Mouse (Mus musculus) kidney, postnatal 0 days (tissue): Measurements from ENCODE around the gene Krtap19-9b. TPM values are rescaled to one million over a fixed set of nuclear protein-coding genes. Genes with fewer than 3 reads are reported as not detected.

Experiments used
- ATAC-seq: fragments of 200-750 bp; cut with Nextera tagmentation; replicated peaks from 2 replicates; pipeline ENCODE4 v1.8.0; 2017; ENCODE audit warnings: low read depth, moderate number of reproducible peaks, moderate TSS enrichment, moderate library complexity; ENCODE audit not compliant: low FRiP score
- DNase-seq: peaks from one replicate; pipeline ENCODE4 v3.0.0-alpha.2; 2016; ENCODE audit warnings: low spot score
- H3K27ac ChIP-seq: fragments of 300-500 bp; sonication (generic); 2 replicates; pipeline ENCODE4 v1.5.1; 2014; ENCODE audit warnings: mild to moderate bottlenecking
- H3K27me3 ChIP-seq: fragments of 300-500 bp; sonication (generic); 2 replicates; pipeline ENCODE4 v1.6.1; 2014; ENCODE audit warnings: low read length, mixed read lengths; ENCODE audit not compliant: insufficient read depth
- H3K36me3 ChIP-seq: fragments of 300-500 bp; sonication (generic); 2 replicates; pipeline ENCODE4 v1.6.1; 2014; ENCODE audit warnings: low read length, mixed read lengths; ENCODE audit not compliant: insufficient read depth
- H3K4me1 ChIP-seq: fragments of 300-500 bp; sonication (generic); replicated peaks from 2 replicates; pipeline ENCODE4 v1.6.1; 2014; ENCODE audit warnings: antibody characterized with exemption, low read length, mixed read lengths; ENCODE audit not compliant: insufficient read depth
- H3K4me2 ChIP-seq: fragments of 300-500 bp; sonication (generic); 2 replicates; pipeline ENCODE4 v1.6.1; 2014; ENCODE audit warnings: mild to moderate bottlenecking, low read length, moderate library complexity, mixed read lengths
- H3K4me3 ChIP-seq: fragments of 300-500 bp; sonication (generic); replicated peaks from 2 replicates; pipeline ENCODE4 v1.5.1; 2014; ENCODE audit warnings: low read depth, low read length
- H3K9ac ChIP-seq: fragments of 300-500 bp; sonication (generic); 2 replicates; pipeline ENCODE4 v1.6.1; 2014; ENCODE audit warnings: low read depth, low read length
- H3K9me3 ChIP-seq: fragments of 300-500 bp; sonication (generic); replicated peaks from 2 replicates; pipeline ENCODE4 v1.6.1; 2016; ENCODE audit warnings: low read length, inconsistent platforms, mixed read lengths
- CTCF ChIP-seq: IDR thresholded peaks from 2 replicates; pipeline ENCODE4 v1.5.1; 2016; ENCODE audit warnings: antibody characterized with exemption, low read depth, mild to moderate bottlenecking, moderate library complexity
- WGBS: fragments of 180-500 bp; shearing (Covaris S2); extraction: QIAGEN DNeasy Blood & Tissue Kit; methylation state at CpG from one replicate; pipeline ENCODE4 v1.1.7; 2014; 5-methylcytosine and 5-hydroxymethylcytosine counted together
- polyA plus RNA-seq: library from polyadenylated mRNA; unstranded; fragments of >200 nt; fragmentation: Nextera tagmentation; extraction: Ambion mirVana; gene quantifications from 2 replicates; pipeline ENCODE4 v1.2.1, GENCODE M21; 2015

Gene Krtap19-9b
- not detected in 2 replicates for polyA plus RNA-seq

DNA sequence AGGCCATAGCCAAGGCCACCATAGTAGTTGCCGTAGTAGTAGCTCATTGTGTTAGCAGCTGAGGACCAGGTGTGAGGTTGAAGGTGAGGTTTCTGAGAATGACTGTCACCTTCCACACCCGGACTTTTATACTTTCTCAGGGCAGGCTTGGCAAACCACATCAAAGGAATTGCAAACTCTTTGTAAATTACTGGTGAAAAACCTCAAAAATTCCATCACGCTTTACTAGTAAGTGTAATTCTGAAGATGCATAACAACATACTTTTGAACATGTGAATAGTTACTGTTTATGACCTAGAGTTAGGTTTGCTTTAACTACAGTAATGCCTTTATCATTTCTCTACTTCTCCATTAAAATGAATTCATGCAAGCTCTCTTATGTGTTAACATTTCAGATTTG is at the start of gene Krtap19-9b:
TSS of gene Krtap19-9b (minus strand) at position 101 of the 400 bp plus-strand sequence.
- H3K9ac ChIP-seq, result no peak within 1 kb of the TSS
- H3K27me3 ChIP-seq, result no peaks in the 10 kb centered on the region
- no peaks in the 10 kb centered on the region for H3K36me3 ChIP-seq
- ATAC-seq, result no peak
- H3K27ac ChIP-seq, result no peak within 1 kb of the TSS
- no peak for DNase-seq
- no peak within 1 kb of the TSS for H3K4me2 ChIP-seq
- H3K4me3 ChIP-seq, result no peak within 1 kb of the TSS
- H3K9me3 ChIP-seq, result no peaks in the 10 kb centered on the region
- H3K4me1 ChIP-seq, result no peaks in the 10 kb centered on the region
- no peak for TF ChIP-seq CTCF
- 79% methylated on average over 3 of the region's 3 CpGs for WGBS

DNA sequence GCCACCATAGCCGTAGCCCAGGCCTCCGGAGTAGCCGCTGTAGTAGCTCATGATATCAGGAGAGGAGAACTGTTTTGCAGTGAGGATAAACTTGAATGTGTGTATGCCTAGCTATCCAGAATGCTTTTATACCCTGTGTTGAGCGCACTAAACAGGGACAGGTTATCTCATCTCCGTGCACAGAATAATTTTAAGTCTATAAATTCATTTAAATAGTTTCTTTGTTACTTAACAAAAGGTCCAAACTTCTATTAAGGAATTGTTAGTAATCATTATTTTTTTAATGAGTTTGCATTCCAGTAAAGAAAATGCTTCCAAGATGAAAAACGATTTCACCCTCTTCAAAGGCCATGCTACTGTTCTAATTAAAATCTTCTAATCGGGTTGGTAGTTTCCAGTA is 30.7 kb upstream of the Krtap19-9b start, which contains the start of gene Krtap16-3:
TSS of gene Krtap16-3 (minus strand) at position 101 of the 400 bp plus-strand sequence.
- Histone ChIP-seq H3K4me2 (no peak within 1 kb of the TSS), H3K9ac (no peak within 1 kb of the TSS), H3K4me1 (no peaks in the 10 kb centered on the region), H3K36me3 (no peaks in the 10 kb centered on the region), H3K9me3 (no peaks in the 10 kb centered on the region), H3K27ac (no peak within 1 kb of the TSS), H3K27me3 (no peaks in the 10 kb centered on the region), H3K4me3 (no peak within 1 kb of the TSS)
- TF ChIP-seq CTCF, result no peak
- ATAC-seq (no peak), DNase-seq (no peak)
- 87% methylated on average over 7 of the region's 7 CpGs for WGBS

DNA sequence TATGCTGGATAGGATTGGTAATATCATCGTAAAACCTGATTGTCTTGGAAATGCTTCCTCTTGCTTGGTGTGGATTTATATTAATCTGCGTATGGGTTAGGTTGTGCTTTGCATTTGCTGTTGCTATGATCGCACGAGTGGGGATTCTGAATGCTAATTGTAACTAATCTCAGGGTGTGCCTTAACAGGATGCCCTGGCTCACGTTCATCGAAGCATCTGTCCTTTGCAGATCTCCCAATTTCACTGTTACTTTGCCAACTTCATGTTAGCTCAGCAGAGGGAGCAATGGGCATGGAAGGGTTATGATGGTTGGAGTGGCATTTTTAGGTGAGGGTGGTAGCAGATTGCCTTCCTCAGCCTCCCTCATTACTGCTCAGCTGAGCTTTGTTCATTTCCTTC is 9.0 kb upstream of the Krtap19-9b start:
- Histone ChIP-seq H3K9me3 (no peaks in the 10 kb centered on the region), H3K27ac (no peak overlapping the region), H3K36me3 (no peaks in the 10 kb centered on the region), H3K9ac (no peak overlapping the region), H3K4me1 (no peaks in the 10 kb centered on the region), H3K4me3 (no peak overlapping the region), H3K27me3 (no peaks in the 10 kb centered on the region), H3K4me2 (no peak overlapping the region)
- no peak for ATAC-seq
- no peak for DNase-seq
- WGBS, result 84% methylated on average over 6 of the region's 6 CpGs
- no peak for TF ChIP-seq CTCF

DNA sequence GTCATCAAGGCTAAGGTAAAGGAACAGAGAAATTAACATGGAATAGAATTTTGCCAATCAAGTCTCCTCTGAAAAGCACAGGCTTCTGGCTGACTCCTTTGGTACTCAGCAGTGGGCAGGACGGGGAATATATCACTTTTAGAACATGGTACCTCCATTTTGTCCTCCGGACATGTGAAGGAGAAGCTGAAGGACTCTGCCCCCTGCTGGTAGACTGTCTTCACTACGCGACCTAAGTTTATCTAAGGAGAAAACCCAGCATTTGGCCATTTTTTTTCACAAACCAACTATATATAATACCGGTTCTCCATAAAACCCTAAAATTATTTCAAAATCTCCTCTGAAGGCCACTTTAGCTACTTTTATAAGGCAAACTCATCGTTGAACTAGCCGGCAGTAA is 6.2 kb upstream of the Krtap19-9b start:
- peak; percentile 53 for TF ChIP-seq CTCF
- H3K9ac ChIP-seq, result no peak overlapping the region
- DNase-seq, result peak; percentile 15
- no peaks in the 10 kb centered on the region for H3K4me1 ChIP-seq
- no peak overlapping the region for H3K4me3 ChIP-seq
- no peak for ATAC-seq
- H3K27me3 ChIP-seq, result no peaks in the 10 kb centered on the region
- no peaks in the 10 kb centered on the region for H3K9me3 ChIP-seq
- H3K27ac ChIP-seq, result no peak overlapping the region
- 68% methylated on average over 7 of the region's 7 CpGs for WGBS
- H3K36me3 ChIP-seq, result no peaks in the 10 kb centered on the region
- no peak overlapping the region for H3K4me2 ChIP-seq

DNA sequence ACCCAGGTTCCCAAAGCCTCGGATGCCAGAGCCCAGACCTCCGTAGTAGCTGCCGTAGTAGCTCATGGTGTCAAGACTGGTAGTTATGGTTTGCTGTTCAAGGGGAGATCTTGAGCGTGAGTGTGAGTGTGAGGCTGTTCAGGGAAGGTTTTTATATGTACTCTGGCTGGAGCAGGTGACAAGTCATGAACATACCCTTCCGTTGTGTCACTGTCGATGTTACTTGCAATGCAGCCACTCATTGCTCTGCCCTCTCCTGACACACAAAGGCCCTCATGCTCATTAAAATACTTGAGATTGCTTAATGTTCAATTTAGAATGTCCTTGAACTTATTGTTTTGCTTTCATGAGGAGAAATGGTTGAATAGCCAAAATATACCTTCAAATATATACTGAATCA is 35.7 kb downstream of the Krtap19-9b start, which contains the start of gene Krtap19-5:
TSS of gene Krtap19-5 (minus strand) at position 101 of the 400 bp plus-strand sequence.
- Histone ChIP-seq H3K9me3 (no peaks in the 10 kb centered on the region), H3K4me3 (no peak within 1 kb of the TSS), H3K27ac (no peak within 1 kb of the TSS), H3K4me1 (no peaks in the 10 kb centered on the region), H3K4me2 (no peak within 1 kb of the TSS), H3K36me3 (no peaks in the 10 kb centered on the region), H3K9ac (no peak within 1 kb of the TSS), H3K27me3 (no peaks in the 10 kb centered on the region)
- no peak for TF ChIP-seq CTCF
- ATAC-seq (no peak), DNase-seq (no peak)
- 93% methylated on average over 6 of the region's 6 CpGs for WGBS

DNA sequence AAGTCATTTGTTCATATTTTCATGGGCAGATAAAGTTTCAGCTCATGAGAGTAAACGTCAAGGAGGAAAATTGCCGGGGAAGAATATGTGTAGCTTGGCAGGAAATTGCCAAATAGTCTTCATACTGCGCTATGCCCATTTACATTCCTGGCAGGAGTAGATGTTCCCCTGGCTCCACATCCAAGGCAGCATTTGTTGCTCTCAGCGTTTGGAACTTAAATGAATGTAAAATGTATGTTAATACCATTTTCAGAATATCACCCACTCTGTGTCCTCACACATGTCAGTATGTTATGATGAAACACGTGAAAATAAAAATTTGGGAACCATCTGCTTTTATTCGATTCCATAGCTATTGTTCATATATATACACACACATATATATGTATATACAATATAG is 45.2 kb downstream of the Krtap19-9b start:
- DNase-seq (no peak), ATAC-seq (no peak)
- no peaks in the 10 kb centered on the region for H3K9me3 ChIP-seq
- no peaks in the 10 kb centered on the region for H3K27me3 ChIP-seq
- H3K4me3 ChIP-seq, result no peak overlapping the region
- 84% methylated on average over 6 of the region's 6 CpGs for WGBS
- no peak for TF ChIP-seq CTCF
- H3K4me1 ChIP-seq, result no peaks in the 10 kb centered on the region
- H3K4me2 ChIP-seq, result no peak overlapping the region
- H3K9ac ChIP-seq, result no peak overlapping the region
- H3K27ac ChIP-seq, result no peak overlapping the region
- H3K36me3 ChIP-seq, result no peaks in the 10 kb centered on the region

DNA sequence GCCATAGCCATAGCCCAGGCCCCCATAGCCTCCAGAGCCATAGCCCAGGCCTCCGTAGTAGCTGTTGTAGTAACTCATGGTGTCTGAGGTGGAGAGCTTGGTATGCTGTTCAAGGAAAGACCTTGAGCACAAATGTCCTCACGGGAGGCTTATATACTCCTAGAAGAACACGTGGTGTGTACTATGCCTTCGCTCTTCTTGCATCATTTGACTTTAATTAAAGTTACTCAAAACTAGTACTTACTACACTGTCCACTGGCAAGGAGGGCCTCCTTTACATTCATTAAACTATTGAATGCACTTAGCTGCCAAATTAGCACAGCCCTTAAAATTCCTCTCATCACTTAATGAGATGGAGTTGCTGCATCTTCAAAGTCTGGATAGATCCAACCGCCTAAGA is 47.1 kb downstream of the Krtap19-9b start, which contains the start of gene Krtap19-4:
TSS of gene Krtap19-4 (minus strand) at position 101 of the 400 bp plus-strand sequence.
- 90% methylated on average over 5 of the region's 5 CpGs for WGBS
- no peak for ATAC-seq
- Histone ChIP-seq H3K4me2 (no peak within 1 kb of the TSS), H3K27me3 (no peaks in the 10 kb centered on the region), H3K4me3 (no peak within 1 kb of the TSS), H3K36me3 (no peaks in the 10 kb centered on the region), H3K4me1 (no peaks in the 10 kb centered on the region), H3K9me3 (no peaks in the 10 kb centered on the region), H3K27ac (no peak within 1 kb of the TSS), H3K9ac (no peak within 1 kb of the TSS)
- no peak for DNase-seq
- TF ChIP-seq CTCF, result no peak

Other genes with a start within 250 kb of the Krtap19-9b start
- gene 2310061N02Rik, start 224.3 kb downstream of the Krtap19-9b start, polyA plus RNA-seq, result not detected in 2 replicates
- not detected in 2 replicates for gene Krtap13-1, start 203.4 kb downstream of the Krtap19-9b start, polyA plus RNA-seq
- gene Krtap13, start 180.6 kb downstream of the Krtap19-9b start, polyA plus RNA-seq, result not detected in 2 replicates
- not detected in 2 replicates for gene 2310034C09Rik, start 173.4 kb downstream of the Krtap19-9b start, polyA plus RNA-seq
- gene 2310057N15Rik, start 158.1 kb downstream of the Krtap19-9b start, polyA plus RNA-seq, result not detected in 2 replicates
- gene Gm5965, start 154.4 kb downstream of the Krtap19-9b start, polyA plus RNA-seq, result not detected in 2 replicates
- not detected in 2 replicates for gene Gm20741, start 120.0 kb downstream of the Krtap19-9b start, polyA plus RNA-seq
- gene Krtap15, start 112.0 kb downstream of the Krtap19-9b start, polyA plus RNA-seq, result not detected in 2 replicates
- gene Krtap14, start 106.1 kb downstream of the Krtap19-9b start, polyA plus RNA-seq, result not detected in 2 replicates
- gene Krtap19-1, start 62.9 kb downstream of the Krtap19-9b start, polyA plus RNA-seq, result not detected in 2 replicates
- not detected in 2 replicates for gene Krtap19-2, start 58.0 kb downstream of the Krtap19-9b start, polyA plus RNA-seq
- not detected in 2 replicates for gene Krtap19-3, start 54.2 kb downstream of the Krtap19-9b start, polyA plus RNA-seq
- gene Krtap19-4, start 47.2 kb downstream of the Krtap19-9b start, polyA plus RNA-seq, result not detected in 2 replicates
- not detected in 2 replicates for gene Krtap19-5, start 35.8 kb downstream of the Krtap19-9b start, polyA plus RNA-seq
- not detected in 2 replicates for gene Krtap16-3, start 30.6 kb upstream of the Krtap19-9b start, polyA plus RNA-seq
- not detected in 2 replicates for gene Krtap22-2, start 78.5 kb upstream of the Krtap19-9b start, polyA plus RNA-seq
- gene Gm10229, start 83.0 kb upstream of the Krtap19-9b start, polyA plus RNA-seq, result not detected in 2 replicates
- not detected in 2 replicates for gene Krtap6-1, start 99.4 kb upstream of the Krtap19-9b start, polyA plus RNA-seq
- gene Gm10228, start 109.2 kb upstream of the Krtap19-9b start, polyA plus RNA-seq, result not detected in 2 replicates
- not detected in 2 replicates for gene Krtap6-5, start 115.6 kb upstream of the Krtap19-9b start, polyA plus RNA-seq
- gene 1110025L11Rik, start 131.7 kb upstream of the Krtap19-9b start, polyA plus RNA-seq, result not detected in 2 replicates
- gene Krtap6-3, start 151.8 kb upstream of the Krtap19-9b start, polyA plus RNA-seq, result not detected in 2 replicates
- not detected in 2 replicates for gene Gm6358, start 208.6 kb upstream of the Krtap19-9b start, polyA plus RNA-seq
- gene Gm10061, start 218.8 kb upstream of the Krtap19-9b start, polyA plus RNA-seq, result not detected in 2 replicates
- gene Gm9789, start 225.7 kb upstream of the Krtap19-9b start, polyA plus RNA-seq, result not detected in 2 replicates
- not detected in 2 replicates for gene Gm7735, start 237.2 kb upstream of the Krtap19-9b start, polyA plus RNA-seq
- gene 1110057P08Rik, start 242.5 kb upstream of the Krtap19-9b start, polyA plus RNA-seq, result not detected in 2 replicates